Mouse (Mus musculus) heart, postnatal 0 days (tissue): ENCODE measurements around the gene Zbtb45.

ENCODE experiments used
- CTCF ChIP-seq: IDR thresholded peaks from 2 replicates; pipeline ENCODE4 v1.5.1; 2016; ENCODE audit warnings: antibody characterized with exemption, control low read depth, low read depth
- EP300 ChIP-seq: IDR thresholded peaks from 2 replicates; pipeline ENCODE4 v1.6.1; 2016; ENCODE audit warnings: antibody characterized with exemption, low read depth

DNA sequence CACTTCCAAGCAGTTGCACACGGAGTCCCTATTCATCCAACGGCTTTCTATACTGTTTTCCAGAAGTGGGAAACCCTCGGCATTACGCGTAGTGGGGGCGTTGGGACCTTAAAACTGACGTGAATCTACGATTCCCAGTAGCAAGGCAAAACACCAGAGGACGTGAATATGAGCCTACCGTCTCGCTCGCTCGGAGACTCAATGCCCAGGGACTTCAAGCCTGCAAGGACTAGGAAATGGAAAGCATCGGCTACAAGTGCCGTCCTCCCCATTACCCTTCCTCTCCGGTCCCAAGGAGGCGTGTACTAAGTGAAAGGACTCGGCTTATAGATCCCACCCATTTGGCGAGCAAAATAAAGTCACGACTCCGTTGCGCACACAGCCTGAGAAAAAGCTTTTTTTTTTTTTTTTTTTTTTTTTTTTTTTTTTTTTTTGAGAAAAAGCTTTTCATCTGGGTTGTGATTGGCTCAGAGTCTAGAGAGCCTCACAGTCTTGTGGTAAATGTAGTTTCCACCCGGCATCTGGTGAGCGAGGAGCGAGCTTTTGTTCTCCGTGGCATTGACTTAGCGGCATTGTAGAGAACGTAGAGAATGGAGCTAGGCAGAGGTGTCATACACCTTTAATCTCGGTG is 48.2 kb downstream of the Zbtb45 start:
- TF ChIP-seq CTCF (no peak), EP300 (no peak)
